Mouse (Mus musculus) CH12F3 (cell line): ENCODE measurements around the gene Myrf.

Experiments used
- in situ Hi-C: fragments of 300-500 bp; cut with MboI; formaldehyde crosslinking; loops from 2 replicates; pipeline ENCODE4 v1.14.3; 2020; ENCODE audit warnings: low sequenced_read_pairs

The Myrf gene

DNA sequence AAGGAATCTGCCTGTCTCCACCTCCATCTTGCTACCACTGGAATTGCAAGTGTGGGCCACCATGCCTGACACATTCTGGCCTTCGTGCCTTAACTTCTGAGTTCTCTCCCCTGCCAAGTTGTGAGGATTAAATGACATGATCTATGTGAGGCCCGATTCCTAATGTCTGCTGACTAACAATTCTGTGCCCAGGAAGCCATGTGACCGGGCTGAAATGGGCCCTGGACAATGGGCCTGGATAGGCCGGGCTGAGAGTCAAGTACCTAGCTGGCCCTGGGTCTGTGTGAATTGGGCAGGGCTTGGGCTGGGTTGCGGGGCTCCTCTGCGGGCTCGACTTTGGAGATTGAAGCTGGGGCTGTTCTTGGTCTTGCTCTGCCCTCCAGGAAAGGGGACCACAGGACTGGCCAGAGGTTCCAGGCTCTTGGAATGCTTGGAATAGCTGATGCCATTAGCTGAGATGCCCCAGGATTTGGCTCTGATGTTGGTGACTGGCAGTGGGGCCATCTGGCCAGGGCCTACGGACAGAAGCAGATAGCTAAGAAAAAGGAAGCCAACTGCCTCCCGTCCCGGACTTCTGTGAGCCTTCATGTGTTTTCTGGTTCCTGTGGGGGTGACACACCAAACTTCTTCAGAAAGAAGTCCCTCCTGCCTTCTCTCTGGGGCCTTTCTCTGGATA, 26.6 kb downstream of the Myrf start:
- in situ Hi-C loops, result no loop called here

DNA sequence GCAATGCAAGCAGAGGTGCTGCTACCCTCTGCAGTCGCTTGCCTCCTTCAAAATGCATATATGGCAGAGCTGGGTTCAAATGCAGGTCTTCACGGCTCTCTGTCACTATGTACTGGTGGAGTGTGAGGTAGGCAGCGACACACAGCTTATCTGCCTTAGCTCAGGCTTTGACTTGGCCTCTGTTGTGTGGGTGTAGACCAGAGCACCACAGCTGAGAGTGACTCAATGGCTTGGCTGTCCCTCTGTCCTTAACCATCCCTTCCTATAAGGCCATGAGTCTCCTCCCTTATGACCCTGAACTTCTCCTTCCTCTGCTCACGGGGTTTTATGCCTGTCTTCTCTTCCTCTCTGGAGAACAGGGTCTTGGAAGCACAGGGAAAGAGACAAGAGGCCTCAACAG, 29.7 kb downstream of the Myrf start:
- in situ Hi-C loops, result no loop called here

DNA sequence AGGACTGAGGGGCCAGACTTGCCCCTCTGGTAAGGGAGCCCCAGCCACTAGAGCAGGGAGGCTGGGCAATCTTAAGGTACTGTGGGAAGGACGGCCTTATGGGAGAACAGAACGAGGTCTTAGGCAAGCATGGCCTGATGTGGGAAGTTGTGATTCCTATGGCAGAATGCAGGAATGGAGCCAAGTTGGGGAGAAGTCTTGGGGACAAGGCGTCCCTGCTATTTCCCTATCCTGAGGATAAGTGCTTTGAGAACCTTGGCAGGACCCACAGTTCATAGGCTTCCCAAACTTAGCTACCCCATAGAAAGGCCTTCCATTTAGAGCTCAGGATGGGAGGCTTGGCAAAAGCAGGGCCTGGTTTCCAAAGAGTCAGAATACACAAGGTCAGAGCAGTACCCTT, 31.7 kb downstream of the Myrf start:
- in situ Hi-C loops, result no loop called here

DNA sequence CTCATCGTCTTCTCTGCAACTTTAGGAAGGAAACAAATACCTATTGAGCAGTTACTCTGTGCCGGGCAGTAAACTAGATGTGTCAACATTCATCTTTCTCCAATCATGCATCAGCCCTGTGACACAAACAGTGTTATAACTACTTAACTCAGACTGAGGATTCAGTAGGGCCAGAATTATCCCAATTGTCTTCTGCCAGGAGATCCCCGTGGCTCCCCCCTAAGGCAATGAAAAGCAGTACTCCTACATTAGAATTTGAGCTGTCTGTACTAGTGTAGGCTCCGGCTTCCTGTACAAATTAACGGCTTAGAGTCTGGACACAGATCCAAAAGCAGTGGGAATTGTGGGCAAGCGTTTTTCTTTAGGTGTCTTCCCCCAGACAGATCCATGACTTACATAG, 35.5 kb downstream of the Myrf start:
- in situ Hi-C loops, result no loop called here

DNA sequence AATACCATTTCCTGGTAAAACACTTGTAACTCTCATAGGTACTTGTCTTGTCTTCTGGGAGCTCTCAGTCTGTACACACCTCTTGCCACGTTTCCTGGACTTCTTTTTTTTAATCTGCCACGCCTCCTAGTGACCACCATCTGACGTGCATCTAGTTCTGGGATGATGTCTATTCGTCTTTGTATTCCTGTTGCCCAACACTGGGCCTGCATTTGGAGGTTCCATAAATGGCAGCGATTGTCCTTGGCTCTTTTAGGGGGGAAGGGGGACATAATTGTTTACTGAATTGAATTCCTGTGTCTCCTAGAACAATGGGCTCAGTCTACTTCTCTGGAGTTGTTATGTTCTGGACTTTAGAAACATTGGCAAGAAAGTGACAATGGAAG, 35.9 kb downstream of the Myrf start:
- in situ Hi-C loops, result no loop called here

DNA sequence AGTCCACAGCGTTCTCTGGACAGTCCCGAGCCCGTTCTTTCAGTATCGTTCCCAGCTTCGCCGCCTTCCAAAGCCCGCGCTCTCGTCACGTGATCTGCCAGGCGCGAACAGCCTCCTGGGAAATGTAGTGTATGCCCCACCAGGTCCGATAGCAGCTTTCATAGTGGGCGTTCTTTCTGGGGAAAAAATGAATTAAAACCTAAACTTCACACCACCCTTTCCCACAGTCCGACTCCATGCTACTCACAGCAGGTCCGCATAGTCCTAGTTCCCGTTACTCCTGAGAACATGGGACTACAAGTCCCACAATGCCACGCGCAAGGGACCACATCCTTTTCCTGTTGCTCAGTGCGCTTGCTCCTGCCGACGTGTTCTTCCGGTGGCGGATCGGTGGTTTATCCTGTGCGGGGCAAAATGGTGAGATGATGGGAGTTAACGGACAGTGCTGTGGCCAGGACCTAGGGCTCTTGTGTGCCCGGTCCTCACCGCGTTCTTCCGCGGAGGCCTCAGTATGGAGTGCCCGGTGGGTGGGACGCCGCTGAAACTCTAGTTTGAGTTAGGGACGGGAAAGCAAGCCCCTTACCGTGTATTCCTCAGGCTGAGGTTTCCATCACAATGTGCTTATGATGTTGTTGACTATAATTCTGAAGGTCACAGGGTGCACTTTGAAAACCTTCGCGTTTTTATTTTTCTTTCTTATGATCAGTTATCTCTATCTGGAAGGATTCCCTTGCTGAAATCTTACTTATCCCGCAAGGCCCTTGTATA, 36.5 kb downstream of the Myrf start, which contains the start of the genes Tmem258 and Fen1:
TSS of gene Tmem258 (plus strand) at position 167 of the 768 bp plus-strand sequence.
TSS of gene Fen1 (minus strand) at position 322 of the 768 bp plus-strand sequence.
- in situ Hi-C loops, result no loop called here

DNA sequence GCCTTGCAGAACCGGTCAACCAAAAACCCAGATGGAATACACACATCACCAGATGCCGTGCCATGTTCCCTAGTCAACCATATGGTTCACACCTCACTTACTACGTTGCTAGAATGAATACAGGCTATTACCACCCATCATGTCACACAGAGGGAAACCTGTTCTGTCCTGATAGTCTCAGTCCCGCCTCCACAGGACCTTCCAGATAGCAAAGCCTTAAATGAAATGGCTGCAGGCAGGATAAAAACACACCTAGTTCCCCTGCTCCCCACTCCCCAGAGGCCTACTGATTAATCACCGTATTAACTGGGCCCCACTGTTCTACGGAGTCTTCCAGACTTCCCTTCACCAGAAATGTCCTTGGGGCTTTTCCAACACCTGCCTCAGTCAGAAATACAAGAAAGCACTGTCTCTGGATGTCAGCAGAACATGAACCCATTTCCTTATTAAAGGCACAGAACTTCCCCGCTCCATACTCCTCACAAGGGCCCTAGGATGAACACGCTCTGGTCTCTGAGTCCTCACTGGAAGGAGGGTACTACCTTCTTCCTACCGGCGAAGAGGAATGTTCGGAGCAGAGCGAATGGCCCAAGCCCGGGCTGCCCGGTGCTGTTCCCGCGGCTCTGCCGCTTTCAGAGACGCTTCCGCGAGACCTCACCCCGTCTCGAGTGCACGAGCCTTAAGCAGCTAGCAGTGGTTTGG, 37.3 kb downstream of the Myrf start:
- in situ Hi-C loops, result no loop called here

DNA sequence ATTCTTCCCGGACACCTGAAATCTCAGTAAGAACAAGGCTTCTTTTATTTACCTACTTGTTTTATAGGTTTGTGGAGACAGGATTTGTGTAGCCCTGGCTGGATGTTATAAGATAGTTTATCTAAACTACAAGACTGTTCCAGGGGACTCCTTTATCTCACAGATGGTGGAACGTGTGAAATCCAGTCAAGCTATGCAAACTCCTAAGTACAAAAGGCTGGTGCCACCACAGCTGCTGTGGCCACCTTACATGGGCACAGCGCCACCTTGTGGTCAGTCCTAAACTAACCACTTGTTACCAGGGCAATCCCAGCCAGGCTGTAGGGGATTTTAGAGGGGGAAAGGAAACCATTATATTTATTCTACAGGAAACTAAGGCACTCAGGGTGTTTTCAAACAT, 41.8 kb downstream of the Myrf start:
- in situ Hi-C loops, result loop anchor here (25.0 kb wide), 2 partner anchors 186 to 286 kb away; partner anchors contain the start of genes Best1 and Rab3il1

DNA sequence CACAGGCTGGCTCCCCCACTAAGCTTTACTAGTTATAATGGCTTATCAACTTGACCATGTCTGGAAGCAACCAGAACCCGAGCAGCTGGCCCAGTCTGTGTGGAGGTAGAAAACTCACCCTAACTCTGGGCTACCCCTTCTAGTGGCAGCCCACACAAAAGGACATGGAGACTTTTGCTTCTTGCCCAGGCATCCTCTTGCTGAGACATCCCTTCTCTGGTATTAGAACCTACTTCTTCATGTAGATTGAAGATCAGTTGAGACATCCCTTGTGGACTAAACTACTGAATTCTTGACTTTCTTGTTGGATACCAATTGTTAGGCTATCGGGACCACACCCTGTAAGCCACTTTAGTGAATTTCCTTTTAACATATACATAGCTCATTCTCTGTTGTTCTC, 42.3 kb downstream of the Myrf start:
- in situ Hi-C loops, result loop anchor here (25.0 kb wide), 2 partner anchors 186 to 286 kb away; partner anchors contain the start of genes Best1 and Rab3il1

DNA sequence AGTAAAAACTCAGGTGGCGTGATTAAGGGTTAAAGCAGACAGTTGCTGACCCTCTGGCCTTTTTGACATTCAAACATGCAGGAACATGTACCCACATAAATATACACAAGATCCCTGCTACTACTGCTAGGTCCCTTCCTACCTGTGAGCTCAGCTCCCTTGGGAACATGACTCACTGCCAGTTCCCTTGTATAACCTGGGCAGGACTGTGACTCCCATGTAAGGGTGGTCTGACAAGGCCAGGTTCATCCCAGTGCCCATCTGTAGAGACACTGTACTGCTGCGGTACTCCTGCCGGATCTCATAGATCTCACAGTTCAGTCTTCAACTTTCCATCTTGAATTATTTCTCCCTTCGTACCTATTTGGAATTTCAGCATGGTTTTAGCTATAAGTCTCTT, 43.4 kb downstream of the Myrf start:
- in situ Hi-C loops, result loop anchor here (25.0 kb wide), 2 partner anchors 185 to 285 kb away; partner anchors contain the start of genes Best1 and Rab3il1

DNA sequence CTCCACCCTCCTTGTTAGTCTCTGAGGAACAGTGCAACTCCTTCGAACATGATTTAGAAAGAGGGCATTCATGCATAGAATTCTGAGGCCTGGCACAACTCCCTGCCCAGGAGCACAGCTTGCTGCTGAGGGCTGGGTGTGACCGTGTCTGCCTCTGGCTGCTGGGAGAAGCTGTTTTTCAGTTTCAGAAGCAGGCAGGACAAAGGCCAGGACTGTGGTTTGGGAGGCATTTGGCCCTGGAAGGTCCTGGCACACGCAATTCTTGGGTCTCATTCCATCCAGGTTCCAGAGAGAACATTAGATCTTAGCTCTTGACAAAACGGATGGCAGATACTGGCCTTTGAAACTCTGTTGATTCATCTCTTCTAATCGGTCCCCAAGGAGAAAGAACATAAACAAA, 45.3 kb downstream of the Myrf start:
- in situ Hi-C loops, result loop anchor here (25.0 kb wide), 2 partner anchors 183 to 283 kb away; partner anchors contain the start of genes Best1 and Rab3il1

DNA sequence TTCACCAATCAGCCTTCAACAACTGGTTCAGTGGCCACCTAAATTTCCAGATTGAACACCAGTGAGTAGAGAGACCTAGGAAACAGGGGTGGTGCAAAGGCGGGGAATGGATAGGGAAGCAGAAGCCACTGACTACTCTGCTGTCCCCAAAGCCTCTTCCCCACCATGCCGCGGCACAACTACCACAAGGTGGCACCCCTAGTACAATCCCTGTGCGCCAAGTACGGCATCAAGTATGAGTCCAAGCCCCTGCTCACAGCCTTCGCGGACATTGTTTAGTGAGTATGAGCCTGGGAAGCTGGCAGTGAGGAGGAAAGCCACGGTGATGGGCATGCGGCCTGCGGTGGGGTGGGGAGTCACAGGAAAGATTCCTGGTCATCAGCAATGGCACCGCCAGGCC, 46.2 kb downstream of the Myrf start:
- in situ Hi-C loops, result loop anchor here (25.0 kb wide), 2 partner anchors 182 to 282 kb away; partner anchors contain the start of genes Best1 and Rab3il1

DNA sequence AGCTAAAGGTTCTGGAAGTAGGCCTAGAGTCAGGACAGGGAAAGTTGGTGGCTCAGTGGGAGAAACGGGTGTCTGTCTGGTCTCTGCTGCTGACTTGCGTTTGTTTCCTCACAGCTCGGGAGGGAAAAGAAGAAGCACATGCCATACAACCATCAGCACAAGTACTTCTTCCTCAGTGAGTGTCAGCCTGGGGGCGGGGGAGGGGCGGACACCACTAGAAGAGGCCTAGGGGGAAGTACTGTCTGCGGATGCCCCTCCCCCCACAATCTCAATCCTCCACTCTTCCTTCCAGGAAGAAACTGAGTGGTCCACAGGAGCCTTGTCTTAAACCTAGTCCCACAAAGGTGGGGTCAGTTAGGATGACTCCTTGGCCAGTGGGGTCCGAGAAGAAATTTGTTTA, 49.2 kb downstream of the Myrf start:
- in situ Hi-C loops, result loop anchor here (25.0 kb wide), 2 partner anchors 179 to 279 kb away; partner anchors contain the start of genes Best1 and Rab3il1

DNA sequence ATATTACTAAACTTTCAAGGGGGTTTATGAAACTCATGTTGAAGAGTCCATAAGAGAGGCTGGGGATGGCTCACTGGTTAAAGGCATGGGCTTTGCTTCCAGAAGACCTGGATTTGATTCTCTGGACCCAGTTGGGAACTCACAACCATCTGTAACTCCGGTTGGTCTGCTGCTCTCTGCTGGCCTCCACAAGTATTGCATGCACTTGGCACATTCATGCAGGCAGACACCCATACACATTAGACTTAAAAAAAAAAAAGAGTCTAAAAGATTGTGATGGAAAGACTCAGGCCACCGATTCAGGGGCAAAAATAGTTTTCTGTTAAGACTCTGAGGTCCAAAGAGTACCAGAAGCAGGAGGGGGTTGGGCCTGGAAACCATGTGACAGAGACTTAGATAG, 49.8 kb downstream of the Myrf start:
- in situ Hi-C loops, result loop anchor here (25.0 kb wide), 2 partner anchors 178 to 278 kb away; partner anchors contain the start of genes Best1 and Rab3il1

DNA sequence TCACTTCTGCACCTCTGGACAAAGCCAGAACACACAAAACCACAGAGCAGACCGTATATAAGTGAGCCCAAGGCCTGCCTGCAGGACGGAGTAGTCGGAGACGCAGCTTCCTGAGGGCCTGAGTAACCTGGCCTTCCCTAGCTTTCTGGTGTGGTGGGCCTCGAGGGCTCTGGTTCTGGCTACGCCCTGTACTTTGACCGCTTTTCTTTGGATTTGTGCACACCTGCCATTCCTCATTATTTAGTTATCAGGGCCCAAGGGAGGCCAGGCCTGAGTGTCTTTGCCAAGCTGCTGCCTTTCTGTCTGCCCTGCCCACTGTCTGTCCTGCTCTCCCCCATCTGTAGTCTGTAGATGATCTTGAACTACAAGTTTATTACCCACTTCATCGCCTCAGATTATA, 50.6 kb downstream of the Myrf start:
- in situ Hi-C loops, result loop anchor here (25.0 kb wide), 2 partner anchors 178 to 278 kb away; partner anchors contain the start of genes Best1 and Rab3il1

DNA sequence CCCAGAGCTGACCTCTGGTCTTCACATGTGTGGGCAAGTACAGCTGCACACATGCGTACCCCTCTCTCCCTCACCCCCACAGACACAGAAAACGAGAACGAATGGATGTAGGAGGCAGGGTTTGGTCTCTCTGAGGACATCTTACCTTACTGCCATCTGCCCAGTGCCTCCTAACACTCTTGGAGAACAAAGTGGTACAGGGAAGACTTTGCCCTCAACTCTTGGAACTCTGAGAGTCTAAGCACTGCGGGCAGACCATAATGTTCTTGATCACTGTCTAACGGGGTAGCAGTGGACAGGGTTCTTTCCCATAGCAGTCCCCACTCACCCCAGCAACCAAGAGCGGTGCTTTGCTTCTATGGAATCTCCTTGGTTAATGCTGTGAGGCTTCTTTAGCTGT, 51.5 kb downstream of the Myrf start:
- in situ Hi-C loops, result loop anchor here (25.0 kb wide), 2 partner anchors 177 to 277 kb away; partner anchors contain the start of genes Best1 and Rab3il1

DNA sequence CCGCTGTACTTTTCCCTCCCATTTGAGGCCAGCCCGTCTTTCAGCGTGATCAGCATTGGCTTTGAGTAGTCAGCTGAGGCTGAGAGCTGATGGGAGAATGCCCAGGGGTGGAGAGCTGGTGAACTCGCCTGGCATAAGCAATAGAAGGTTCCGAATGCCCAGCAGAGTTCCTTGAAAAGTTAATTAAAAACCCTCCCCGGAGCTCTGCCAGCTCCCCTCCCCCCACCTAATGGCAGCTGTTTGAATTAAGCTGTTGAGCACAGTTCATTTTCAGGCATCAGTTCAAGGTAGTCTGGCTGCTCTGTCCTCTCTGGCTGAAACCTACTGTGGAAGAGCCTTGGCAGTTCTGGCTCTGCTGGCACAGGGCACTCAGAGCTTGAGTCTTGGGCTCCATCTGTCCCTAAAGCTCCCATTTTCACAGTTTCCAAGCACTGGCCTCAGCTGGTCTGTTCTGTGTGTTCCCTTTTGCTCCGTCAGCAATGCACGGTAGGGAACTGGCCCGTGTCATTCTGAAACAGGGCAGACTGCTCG, 52.2 kb downstream of the Myrf start:
- in situ Hi-C loops, result loop anchor here (25.0 kb wide), 2 partner anchors 176 to 276 kb away; partner anchors contain the start of genes Best1 and Rab3il1

DNA sequence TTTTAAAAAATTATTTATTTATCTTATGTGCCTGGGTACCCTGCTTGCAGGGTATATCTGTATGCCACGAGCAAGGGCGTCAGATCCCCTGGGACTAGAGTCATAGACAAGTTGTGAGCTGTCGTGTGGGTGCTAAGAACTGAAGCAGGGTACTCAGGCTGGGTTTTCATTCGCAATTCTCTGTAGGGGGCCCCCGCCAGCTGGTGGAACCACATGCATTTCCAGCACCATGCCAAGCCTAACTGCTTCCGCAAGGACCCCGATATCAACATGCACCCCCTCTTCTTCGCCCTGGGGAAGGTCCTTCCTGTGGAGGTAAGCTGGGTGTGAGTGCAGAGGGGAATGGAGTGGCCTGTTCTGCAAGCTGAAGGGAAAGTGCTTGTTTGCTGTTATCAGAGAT, 54.0 kb downstream of the Myrf start:
- in situ Hi-C loops, result loop anchor here (25.0 kb wide), 2 partner anchors 174 to 274 kb away; partner anchors contain the start of genes Best1 and Rab3il1

DNA sequence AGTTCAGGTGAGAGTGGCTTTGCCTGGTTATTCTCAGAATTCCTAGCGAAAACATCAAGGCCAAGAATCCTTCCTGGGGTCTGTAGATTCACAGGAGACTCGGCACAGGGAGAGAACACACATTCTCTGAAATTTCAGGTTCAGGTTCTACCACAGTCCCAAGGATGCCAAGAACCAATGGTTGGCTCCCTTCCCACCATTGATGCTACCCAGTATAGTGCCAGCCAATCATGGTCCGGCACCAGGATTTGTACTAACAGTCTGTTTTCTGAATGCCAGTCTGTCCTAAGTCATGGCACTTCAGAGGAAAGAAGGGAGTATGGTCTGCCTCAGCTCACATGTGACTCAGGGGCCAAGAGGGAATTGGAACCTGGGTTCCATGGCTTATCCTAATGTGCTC, 54.7 kb downstream of the Myrf start:
- in situ Hi-C loops, result loop anchor here (25.0 kb wide), 2 partner anchors 174 to 274 kb away; partner anchors contain the start of genes Best1 and Rab3il1

DNA sequence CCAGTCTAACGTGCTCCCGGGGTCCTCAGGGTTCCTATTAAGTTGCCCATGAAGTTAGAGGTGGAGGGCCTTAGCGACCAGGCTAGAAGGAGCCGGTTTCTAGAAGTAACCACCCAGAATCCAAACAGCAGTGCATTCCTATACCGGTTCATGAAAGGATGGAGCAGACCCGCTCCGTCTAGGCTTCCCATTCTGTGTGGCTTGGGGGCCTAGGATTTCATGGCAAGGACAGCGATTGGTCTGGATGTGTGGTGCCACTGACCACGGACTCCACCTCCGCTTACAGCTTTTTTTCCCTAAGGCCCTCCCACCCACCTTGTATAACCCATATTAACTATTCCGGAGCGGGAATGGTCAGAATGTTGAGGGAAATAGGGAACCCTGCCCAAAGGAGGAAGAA, 56.5 kb downstream of the Myrf start:
- in situ Hi-C loops, result loop anchor here (25.0 kb wide), 2 partner anchors 172 to 272 kb away; partner anchors contain the start of genes Best1 and Rab3il1
